ENCODE assay signal across 29 mouse cellular contexts in genomic region chr13:30266036-30266435, GRCm38 (mm10).
DNase-seq lines count a peak whose midpoint lies in the region; ATAC-seq and TF ChIP-seq lines count a peak whose summit lies in the region.
"Had no signal": no experiment of that assay in that cellular context is flagged by ENCODE, and none has a peak within 500 bp of the region (broad histone marks: within the 10 kb centered on the region; RNA-seq: fewer than 3 reads in every experiment).

No protein-coding gene starts in this region.

- H3K4me3 ChIP-seq in liver, postnatal 0 days (ENCODE audit: low read depth, low read length), result no peak overlapping the region
- H3K4me3 ChIP-seq in liver, embryonic 11.5 days (ENCODE audit: low read depth, low read length), result no peak overlapping the region
- H3K4me3 ChIP-seq in ES-E14 (ENCODE audit: insufficient read depth in 1 of 2, low read depth in 1 of 2, low read length in 2 of 2, poor library complexity in 1 of 2, severe bottlenecking in 1 of 2), result no peak overlapping the region
- no peak overlapping the region for H3K4me3 ChIP-seq in gastrocnemius, adult 2 months
- H3K4me3 ChIP-seq: embryonic facial prominence, embryonic 12.5 days; embryonic facial prominence, embryonic 15.5 days; heart, adult 2 months; heart, embryonic 10.5 days; heart, embryonic 13.5 days had no signal

- no peak overlapping the region for H3K9ac ChIP-seq in liver, postnatal 0 days (replicated peaks)
- no peak overlapping the region for H3K9ac ChIP-seq in liver, embryonic 11.5 days (ENCODE audit: low read depth, low read length)
- no peak overlapping the region for H3K9ac ChIP-seq in ES-E14 (ENCODE audit: insufficient read depth, low read depth, low read length, poor library complexity, severe bottlenecking)
- H3K9ac ChIP-seq: embryonic facial prominence, embryonic 12.5 days; embryonic facial prominence, embryonic 15.5 days; forebrain, postnatal 0 days; heart, embryonic 13.5 days; hindbrain, embryonic 14.5 days had no signal

- ATAC-seq in liver, postnatal 0 days, result no peak
- ATAC-seq in liver, embryonic 11.5 days (replicated peaks; ENCODE audit: low FRiP score), result no peak
- ATAC-seq: activated CD4-positive, CD25-positive, alpha-beta regulatory T cell, adult 4 months; forebrain, embryonic 14.5 days; forebrain, postnatal 0 days; hindbrain, postnatal 0 days; inflammation-experienced regulatory T-cells, adult 6 months; intestine, embryonic 16.5 days; Patski had no signal

- 0 out of 2 replicates have a peak, but pooled peaks have one; percentile 5 for TF ChIP-seq CTCF in liver, postnatal 0 days (IDR thresholded peaks at IDR 0.05; ENCODE audit: low read depth)
- no peak for TF ChIP-seq CTCF in gastrocnemius, adult 2 months (IDR thresholded peaks at IDR 0.05)

- H3K9me3 ChIP-seq in liver, postnatal 0 days (ENCODE audit: low read length), result no peaks in the 10 kb centered on the region
- H3K9me3 ChIP-seq in liver, embryonic 11.5 days (ENCODE audit: control insufficient read depth, low read length), result no peaks in the 10 kb centered on the region
- no peaks in the 10 kb centered on the region for H3K9me3 ChIP-seq in ES-E14 (ENCODE audit: control insufficient read depth, insufficient read depth, low read depth, low read length)
- H3K9me3 ChIP-seq: embryonic facial prominence, embryonic 12.5 days; embryonic facial prominence, embryonic 15.5 days had no signal

- in situ Hi-C loops in ES-E14 (cut with MboI; ENCODE audit: low sequenced_read_pairs in 2 of 2, unreplicated experiment in 2 of 2), result loop anchor here (10.0 to 25.0 kb wide), 3 partner anchors 259 to 404 kb away; partner anchors contain the start of genes Cdkal1 (in 1 of the 2) and Uqcrfs1 (in 1 of the 2)

- WGBS in liver, postnatal 0 days (ENCODE audit: insufficient replicate concordance), result 77% methylated on average over 11 of the region's 11 CpGs
- WGBS in liver, embryonic 11.5 days, result 84% methylated on average over 11 of the region's 11 CpGs

- H3K27ac ChIP-seq in liver, postnatal 0 days (ENCODE audit: low read depth), result no peak overlapping the region
- H3K27ac ChIP-seq in liver, embryonic 11.5 days (ENCODE audit: low read depth, low read length), result no peak overlapping the region
- no peak overlapping the region for H3K27ac ChIP-seq in ES-E14 (ENCODE audit: insufficient read depth, low read depth, low read length, poor library complexity, severe bottlenecking)
- no peak overlapping the region for H3K27ac ChIP-seq in gastrocnemius, adult 2 months
- H3K27ac ChIP-seq: embryonic facial prominence, embryonic 12.5 days; embryonic facial prominence, embryonic 15.5 days; heart, adult 2 months; heart, embryonic 10.5 days; heart, embryonic 13.5 days; hindbrain, embryonic 14.5 days; hindbrain, postnatal 0 days had no signal

- no peak overlapping the region for H3K4me2 ChIP-seq in liver, postnatal 0 days (ENCODE audit: low read depth, low read length)
- H3K4me2 ChIP-seq in liver, embryonic 11.5 days, result no peak overlapping the region
- H3K4me2 ChIP-seq: embryonic facial prominence, embryonic 12.5 days; embryonic facial prominence, embryonic 15.5 days; heart, embryonic 13.5 days; hindbrain, embryonic 14.5 days had no signal

- TF ChIP-seq EP300 in liver, postnatal 0 days (IDR thresholded peaks at IDR 0.05; ENCODE audit: low read depth), result no peak

- DNase-seq in liver, postnatal 0 days, result no peak
- DNase-seq in liver, embryonic 11.5 days (ENCODE audit: low spot score), result no peak
- DNase-seq in ES-E14 (ENCODE audit: low read depth, low spot score), result peak; percentile 31
- peak; percentile 59 for DNase-seq in ZHBTc4 (ENCODE audit: low read depth, low spot score)
- DNase-seq in gastrocnemius, adult 2 months, result no peak
- no peak for DNase-seq in left cerebral cortex, postnatal 10 days (ENCODE audit: extremely low spot score in 1 of 2, low spot score in 2 of 2)
- DNase-seq: adrenal gland, adult 8-10 months; adrenal gland, postnatal 25 days; B cell, adult 2 months; cerebellum, adult 18-20 months; cerebellum, adult 9-10 months; cerebellum, postnatal 14 days; forebrain, postnatal 0 days; gastrocnemius, postnatal 36 days; heart, adult 2 months; heart, postnatal 14 days; heart, postnatal 4 days had no signal

- no peaks in the 10 kb centered on the region for H3K36me3 ChIP-seq in liver, postnatal 0 days (replicated peaks; ENCODE audit: insufficient read depth, low read length)
- H3K36me3 ChIP-seq in liver, embryonic 11.5 days (ENCODE audit: control insufficient read depth, insufficient read depth, low read length), result no peaks in the 10 kb centered on the region
- H3K36me3 ChIP-seq in ES-E14 (ENCODE audit: control insufficient read depth, insufficient read depth, low read length, poor library complexity, severe bottlenecking), result no peaks in the 10 kb centered on the region
- H3K36me3 ChIP-seq: embryonic facial prominence, embryonic 12.5 days; embryonic facial prominence, embryonic 15.5 days; heart, embryonic 10.5 days; heart, embryonic 13.5 days had no signal

- intact Hi-C loops in gastrocnemius, adult 2 months (cut with DNase I), result no loop called here
- intact Hi-C loops in left cerebral cortex, postnatal 10 days (cut with DNase I), result no loop called here

- H3K27me3 ChIP-seq in liver, postnatal 0 days (ENCODE audit: insufficient read depth, low read length), result no peaks in the 10 kb centered on the region
- H3K27me3 ChIP-seq in liver, embryonic 11.5 days (replicated peaks; ENCODE audit: control insufficient read depth, insufficient read depth, low read length), result no peaks in the 10 kb centered on the region
- H3K27me3 ChIP-seq: CH12.LX; embryonic facial prominence, embryonic 12.5 days; embryonic facial prominence, embryonic 15.5 days; heart, embryonic 13.5 days; Patski had no signal

- H3K4me1 ChIP-seq in liver, postnatal 0 days (ENCODE audit: insufficient read depth), result no peaks in the 10 kb centered on the region
- no peaks in the 10 kb centered on the region for H3K4me1 ChIP-seq in liver, embryonic 11.5 days (replicated peaks; ENCODE audit: control insufficient read depth, insufficient read depth, low read length)
- no peaks in the 10 kb centered on the region for H3K4me1 ChIP-seq in ES-E14 (ENCODE audit: control insufficient read depth in 2 of 2, insufficient read depth in 2 of 2, low read length in 2 of 2, poor library complexity in 1 of 2)
- H3K4me1 ChIP-seq: embryonic facial prominence, embryonic 15.5 days; heart, embryonic 10.5 days; heart, embryonic 13.5 days had no signal

TF ChIP-seq in ES-E14, 5 proteins besides CTCF, POLR2A, EP300 and RAD21:
- TF ChIP-seq CHD2 (IDR thresholded peaks at IDR 0.05; ENCODE audit: low read depth, low read length) (no peak), HCFC1 (IDR thresholded peaks at IDR 0.05; ENCODE audit: borderline replicate concordance, insufficient read depth, low read length) (no peak), MAFK (IDR thresholded peaks at IDR 0.05; ENCODE audit: insufficient read depth, low read depth, low read length) (peak; percentile 51; the same call in 1 of the 2 replicates)

Comparison
In these comparisons a context has a peak if more than half of its experiments do, and no peak if none do; other contexts are left out.
1. DNase-seq: peak in ES-E14 (single experiment) and ZHBTc4 (single experiment); none in liver, postnatal 0 days (single experiment), liver, embryonic 11.5 days (single experiment), gastrocnemius, adult 2 months (single experiment) and left cerebral cortex, postnatal 10 days (0 of 2).